Mouse (Mus musculus): ENCODE results near the gene Pttg1. TPM values are rescaled to one million over a fixed set of nuclear protein-coding genes. Genes with fewer than 3 reads are reported as not detected.

Gene Pttg1
- polyA plus RNA-seq, 1 experiment from 2014 or later = 65.1 TPM

GRCm38 (mm10) chr11:43385055-43385649 lies 40.9 kb downstream of the Pttg1 start:
- WGBS = 2% methylated on average over 18 of the region's 18 CpGs
- Histone ChIP-seq H3K4me3 (replicated peaks; ENCODE audit: low read length) (peak overlapping the region; percentile 41), H3K9me3 (replicated peaks; ENCODE audit: control insufficient read depth, low read length) (no peaks in the 10 kb centered on the region), H3K27me3 (ENCODE audit: control insufficient read depth, insufficient read depth, low read length) (no peaks in the 10 kb centered on the region; the same call in 1 of the 2 replicates), H3K36me3 (ENCODE audit: control insufficient read depth, insufficient read depth, low read length) (no peaks in the 10 kb centered on the region), H3K27ac (ENCODE audit: low read length) (peak overlapping the region; percentile 60), H3K4me1 (ENCODE audit: control insufficient read depth, insufficient read depth, low read length) (no peaks in the 10 kb centered on the region), H3K9ac (ENCODE audit: low read length) (peak overlapping the region; percentile 68), H3K4me2 (ENCODE audit: low read depth, low read length) (peak overlapping the region; percentile 77)
- peak; percentile 81 for ATAC-seq (ENCODE audit: insufficient read depth, low FRiP score)

- WGBS = 80% methylated on average over 2 of the region's 2 CpGs
- H3K4me2 ChIP-seq (ENCODE audit: low read depth, low read length) = no peak overlapping the region
- no peaks in the 10 kb centered on the region for H3K4me1 ChIP-seq (ENCODE audit: control insufficient read depth, insufficient read depth, low read length)
- H3K9ac ChIP-seq (ENCODE audit: low read length) = no peak overlapping the region
- no peaks in the 10 kb centered on the region; the same call in 1 of the 2 replicates for H3K27me3 ChIP-seq (ENCODE audit: control insufficient read depth, insufficient read depth, low read length)
- H3K9me3 ChIP-seq (replicated peaks; ENCODE audit: control insufficient read depth, low read length) = no peaks in the 10 kb centered on the region
- no peak overlapping the region for H3K27ac ChIP-seq (ENCODE audit: low read length)
- no peak overlapping the region for H3K4me3 ChIP-seq (replicated peaks; ENCODE audit: low read length)
- H3K36me3 ChIP-seq (ENCODE audit: control insufficient read depth, insufficient read depth, low read length) = no peaks in the 10 kb centered on the region
- no peak for ATAC-seq (ENCODE audit: insufficient read depth, low FRiP score)
These were observed 42.5 kb downstream of the Pttg1 start for GRCm38 (mm10) chr11:43383581-43383980.

- Histone ChIP-seq H3K4me1 (ENCODE audit: control insufficient read depth, insufficient read depth, low read length) (no peaks in the 10 kb centered on the region), H3K9ac (ENCODE audit: low read length) (no peak overlapping the region), H3K9me3 (replicated peaks; ENCODE audit: control insufficient read depth, low read length) (no peaks in the 10 kb centered on the region), H3K36me3 (ENCODE audit: control insufficient read depth, insufficient read depth, low read length) (no peaks in the 10 kb centered on the region), H3K4me3 (replicated peaks; ENCODE audit: low read length) (no peak overlapping the region), H3K27me3 (ENCODE audit: control insufficient read depth, insufficient read depth, low read length) (no peaks in the 10 kb centered on the region), H3K4me2 (ENCODE audit: low read depth, low read length) (no peak overlapping the region), H3K27ac (ENCODE audit: low read length) (no peak overlapping the region)
- WGBS = 85% methylated on average over 7 of the region's 7 CpGs
- ATAC-seq (ENCODE audit: insufficient read depth, low FRiP score) = no peak
These were observed 45.1 kb downstream of the Pttg1 start for GRCm38 (mm10) chr11:43380901-43381300.

GRCm38 (mm10) chr11:43379911-43380485 lies 46.1 kb downstream of the Pttg1 start:
- WGBS = 83% methylated on average over 11 of the region's 11 CpGs

GRCm38 (mm10) chr11:43379488-43379887 lies 46.6 kb downstream of the Pttg1 start:
- 90% methylated on average over 3 of the region's 3 CpGs for WGBS
- Histone ChIP-seq H3K9me3 (replicated peaks; ENCODE audit: control insufficient read depth, low read length) (no peaks in the 10 kb centered on the region), H3K36me3 (ENCODE audit: control insufficient read depth, insufficient read depth, low read length) (no peaks in the 10 kb centered on the region), H3K27ac (ENCODE audit: low read length) (no peak overlapping the region), H3K4me1 (ENCODE audit: control insufficient read depth, insufficient read depth, low read length) (no peaks in the 10 kb centered on the region), H3K27me3 (ENCODE audit: control insufficient read depth, insufficient read depth, low read length) (no peaks in the 10 kb centered on the region), H3K4me3 (replicated peaks; ENCODE audit: low read length) (no peak overlapping the region), H3K4me2 (ENCODE audit: low read depth, low read length) (no peak overlapping the region), H3K9ac (ENCODE audit: low read length) (no peak overlapping the region)
- no peak for ATAC-seq (ENCODE audit: insufficient read depth, low FRiP score)

More at GRCm38 (mm10) chr11:43379911-43380485, 46.1 kb downstream of the Pttg1 start:
- ATAC-seq (ENCODE audit: insufficient read depth, low FRiP score) = no peak
- Histone ChIP-seq H3K4me1 (ENCODE audit: control insufficient read depth, insufficient read depth, low read length) (no peaks in the 10 kb centered on the region), H3K9ac (ENCODE audit: low read length) (no peak overlapping the region), H3K27me3 (ENCODE audit: control insufficient read depth, insufficient read depth, low read length) (no peaks in the 10 kb centered on the region), H3K9me3 (replicated peaks; ENCODE audit: control insufficient read depth, low read length) (no peaks in the 10 kb centered on the region), H3K27ac (ENCODE audit: low read length) (no peak overlapping the region), H3K4me3 (replicated peaks; ENCODE audit: low read length) (no peak overlapping the region), H3K36me3 (ENCODE audit: control insufficient read depth, insufficient read depth, low read length) (no peaks in the 10 kb centered on the region), H3K4me2 (ENCODE audit: low read depth, low read length) (no peak overlapping the region)

GRCm38 (mm10) chr11:43377083-43377850 lies 48.8 kb downstream of the Pttg1 start:
- no peaks in the 10 kb centered on the region for H3K9me3 ChIP-seq (replicated peaks; ENCODE audit: control insufficient read depth, low read length)
- no peaks in the 10 kb centered on the region for H3K27me3 ChIP-seq (ENCODE audit: control insufficient read depth, insufficient read depth, low read length)
- H3K4me2 ChIP-seq (ENCODE audit: low read depth, low read length) = no peak overlapping the region
- WGBS = 86% methylated on average over 8 of the region's 8 CpGs
- no peak overlapping the region for H3K27ac ChIP-seq (ENCODE audit: low read length)
- H3K9ac ChIP-seq (ENCODE audit: low read length) = no peak overlapping the region
- H3K4me1 ChIP-seq (ENCODE audit: control insufficient read depth, insufficient read depth, low read length) = no peaks in the 10 kb centered on the region
- H3K4me3 ChIP-seq (replicated peaks; ENCODE audit: low read length) = no peak overlapping the region
- no peaks in the 10 kb centered on the region for H3K36me3 ChIP-seq (ENCODE audit: control insufficient read depth, insufficient read depth, low read length)
- ATAC-seq (ENCODE audit: insufficient read depth, low FRiP score) = no peak

GRCm38 (mm10) chr11:43376598-43376997 lies 49.5 kb downstream of the Pttg1 start:
- H3K9ac ChIP-seq (ENCODE audit: low read length) = no peak overlapping the region
- no peak for ATAC-seq (ENCODE audit: insufficient read depth, low FRiP score)
- H3K4me1 ChIP-seq (ENCODE audit: control insufficient read depth, insufficient read depth, low read length) = no peaks in the 10 kb centered on the region
- H3K27me3 ChIP-seq (ENCODE audit: control insufficient read depth, insufficient read depth, low read length) = no peaks in the 10 kb centered on the region
- H3K9me3 ChIP-seq (replicated peaks; ENCODE audit: control insufficient read depth, low read length) = no peaks in the 10 kb centered on the region
- no peaks in the 10 kb centered on the region for H3K36me3 ChIP-seq (ENCODE audit: control insufficient read depth, insufficient read depth, low read length)
- H3K4me2 ChIP-seq (ENCODE audit: low read depth, low read length) = no peak overlapping the region
- no peak overlapping the region for H3K27ac ChIP-seq (ENCODE audit: low read length)
- H3K4me3 ChIP-seq (replicated peaks; ENCODE audit: low read length) = no peak overlapping the region
- WGBS = 91% methylated on average over 1 of the region's 1 CpGs

GRCm38 (mm10) chr11:43374956-43375355 lies 51.1 kb downstream of the Pttg1 start:
- H3K4me1 ChIP-seq (ENCODE audit: control insufficient read depth, insufficient read depth, low read length) = no peaks in the 10 kb centered on the region

GRCm38 (mm10) chr11:43373367-43373766 lies 52.7 kb downstream of the Pttg1 start:
- H3K4me2 ChIP-seq (ENCODE audit: low read depth, low read length) = no peak overlapping the region
- WGBS = 69% methylated on average over 3 of the region's 3 CpGs
- H3K4me1 ChIP-seq (ENCODE audit: control insufficient read depth, insufficient read depth, low read length) = no peaks in the 10 kb centered on the region
- ATAC-seq (ENCODE audit: insufficient read depth, low FRiP score) = no peak
- no peaks in the 10 kb centered on the region for H3K27me3 ChIP-seq (ENCODE audit: control insufficient read depth, insufficient read depth, low read length)
- H3K36me3 ChIP-seq (ENCODE audit: control insufficient read depth, insufficient read depth, low read length) = no peaks in the 10 kb centered on the region
- H3K4me3 ChIP-seq (replicated peaks; ENCODE audit: low read length) = no peak overlapping the region
- H3K9me3 ChIP-seq (replicated peaks; ENCODE audit: control insufficient read depth, low read length) = no peaks in the 10 kb centered on the region
- no peak overlapping the region for H3K27ac ChIP-seq (ENCODE audit: low read length)
- no peak overlapping the region for H3K9ac ChIP-seq (ENCODE audit: low read length)

More at GRCm38 (mm10) chr11:43374956-43375355, 51.1 kb downstream of the Pttg1 start:
- H3K4me2 ChIP-seq (ENCODE audit: low read depth, low read length) = no peak overlapping the region
- WGBS = 85% methylated on average over 6 of the region's 6 CpGs
- no peak overlapping the region for H3K4me3 ChIP-seq (replicated peaks; ENCODE audit: low read length)
- H3K36me3 ChIP-seq (ENCODE audit: control insufficient read depth, insufficient read depth, low read length) = no peaks in the 10 kb centered on the region
- no peaks in the 10 kb centered on the region for H3K9me3 ChIP-seq (replicated peaks; ENCODE audit: control insufficient read depth, low read length)
- no peak for ATAC-seq (ENCODE audit: insufficient read depth, low FRiP score)
- no peaks in the 10 kb centered on the region for H3K27me3 ChIP-seq (ENCODE audit: control insufficient read depth, insufficient read depth, low read length)
- no peak overlapping the region for H3K9ac ChIP-seq (ENCODE audit: low read length)
- H3K27ac ChIP-seq (ENCODE audit: low read length) = no peak overlapping the region

All from stomach, embryonic 16.5 days (tissue).